Mouse (Mus musculus) CD4-positive naive resting alpha-beta T cell, adult 57 days (primary cell): ENCODE measurements around the gene Rps9. TPM values are rescaled to one million over a fixed set of nuclear protein-coding genes. Genes with fewer than 3 reads are reported as not detected.

ENCODE experiments used
- total RNA-seq: library from RNA; stranded (reverse); gene quantifications from one replicate; pipeline ENCODE4 v1.2.4, GENCODE M21; 2023

The Rps9 gene
- 2,564 TPM for total RNA-seq

DNA sequence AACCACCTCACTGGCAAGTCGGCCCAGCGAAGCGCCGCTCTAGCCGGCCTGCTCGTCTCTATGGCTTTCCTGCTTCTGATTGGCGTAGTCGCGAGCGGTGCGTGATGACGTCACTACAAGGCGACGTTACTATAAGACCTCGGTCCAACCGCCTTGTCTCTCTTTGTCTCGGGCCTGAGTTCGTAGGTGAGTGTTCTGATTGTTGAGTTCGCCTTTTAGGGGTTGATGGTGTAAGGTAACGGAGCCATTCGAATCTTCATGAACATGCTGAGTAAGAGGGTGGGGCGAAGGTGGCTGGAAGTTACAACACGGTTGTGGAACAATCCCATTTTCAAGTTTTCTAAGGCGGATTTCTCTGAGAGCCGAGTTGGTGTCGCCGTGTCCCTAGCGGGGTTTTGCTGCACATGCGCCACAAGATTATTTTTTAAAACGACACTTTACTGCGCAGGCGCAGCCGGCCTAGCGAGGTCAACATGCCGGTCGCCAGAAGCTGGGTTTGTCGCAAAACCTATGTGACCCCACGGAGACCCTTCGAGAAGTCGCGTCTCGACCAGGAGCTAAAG is at the start of gene Rps9:
Gene Rps9, plus strand, starts transcription at position 115 of the 563 bp plus-strand sequence.

DNA sequence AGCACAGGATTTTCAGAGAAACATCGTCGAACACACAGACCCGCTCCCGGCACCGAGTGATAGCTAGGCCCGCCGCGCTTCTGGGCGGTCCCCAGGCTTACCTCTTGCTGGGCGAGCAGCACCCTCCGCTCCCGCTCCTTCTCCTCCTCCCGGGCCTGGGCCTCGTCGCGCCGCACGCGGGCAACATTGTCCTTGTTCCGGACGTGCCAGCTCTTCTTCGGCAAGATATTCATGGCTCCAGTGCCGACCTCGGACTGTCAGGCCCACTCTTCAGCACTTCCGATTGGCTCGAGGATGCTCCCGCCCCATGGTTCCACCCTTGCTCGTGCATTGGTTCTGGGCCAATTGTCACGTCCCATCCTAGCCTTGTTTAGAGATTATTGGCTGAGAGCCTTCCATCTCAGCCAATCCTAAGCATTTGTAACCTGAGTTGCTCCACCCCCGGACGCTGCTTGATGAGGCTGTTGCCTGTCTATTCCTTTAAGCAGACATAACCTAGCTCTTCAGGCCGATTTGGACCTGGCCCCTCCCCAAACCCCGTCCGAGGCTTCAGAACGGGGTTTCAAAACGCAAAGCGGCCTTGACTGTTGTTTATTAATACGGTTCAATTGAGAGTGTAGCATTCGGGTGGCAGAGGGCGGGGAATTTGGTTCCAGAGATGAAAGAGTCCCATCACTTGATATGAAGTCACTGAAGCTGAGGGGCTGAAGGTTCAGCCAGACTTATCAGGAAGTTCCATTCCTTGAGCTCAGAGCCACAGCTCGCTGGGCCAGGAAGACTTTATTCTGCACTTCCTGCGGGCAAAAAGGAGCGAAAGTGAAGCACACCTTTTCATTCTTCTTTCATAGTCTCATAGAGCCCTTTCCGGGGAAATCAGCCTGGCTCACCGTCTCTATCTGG is 38.3 kb upstream of the Rps9 start, which contains the start of gene Leng1:
Gene Leng1, minus strand, starts transcription at position 626 of the 900 bp plus-strand sequence.

DNA sequence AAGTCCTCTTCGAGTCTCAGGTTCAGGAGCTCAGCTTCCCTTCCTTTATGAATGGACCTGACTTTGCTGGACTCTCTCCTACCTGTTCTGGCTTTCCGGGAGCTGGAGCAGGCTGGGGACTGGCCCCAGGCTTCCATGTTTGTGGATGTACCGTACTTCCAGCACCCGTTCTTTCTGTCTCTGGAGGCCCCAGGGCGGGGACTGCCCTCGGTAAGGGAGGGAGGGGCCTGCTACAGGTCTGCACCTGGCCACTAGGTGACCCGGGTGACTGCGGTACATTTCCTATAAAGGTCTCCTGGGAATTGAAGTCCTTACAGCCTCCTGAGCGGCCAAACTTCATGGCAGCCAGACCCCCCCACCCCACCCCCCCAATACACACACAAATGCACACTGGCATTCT is 26.5 kb upstream of the Rps9 start, which contains the start of gene Tmc4:
Gene Tmc4, minus strand, starts transcription at position 212 of the 400 bp plus-strand sequence.

DNA sequence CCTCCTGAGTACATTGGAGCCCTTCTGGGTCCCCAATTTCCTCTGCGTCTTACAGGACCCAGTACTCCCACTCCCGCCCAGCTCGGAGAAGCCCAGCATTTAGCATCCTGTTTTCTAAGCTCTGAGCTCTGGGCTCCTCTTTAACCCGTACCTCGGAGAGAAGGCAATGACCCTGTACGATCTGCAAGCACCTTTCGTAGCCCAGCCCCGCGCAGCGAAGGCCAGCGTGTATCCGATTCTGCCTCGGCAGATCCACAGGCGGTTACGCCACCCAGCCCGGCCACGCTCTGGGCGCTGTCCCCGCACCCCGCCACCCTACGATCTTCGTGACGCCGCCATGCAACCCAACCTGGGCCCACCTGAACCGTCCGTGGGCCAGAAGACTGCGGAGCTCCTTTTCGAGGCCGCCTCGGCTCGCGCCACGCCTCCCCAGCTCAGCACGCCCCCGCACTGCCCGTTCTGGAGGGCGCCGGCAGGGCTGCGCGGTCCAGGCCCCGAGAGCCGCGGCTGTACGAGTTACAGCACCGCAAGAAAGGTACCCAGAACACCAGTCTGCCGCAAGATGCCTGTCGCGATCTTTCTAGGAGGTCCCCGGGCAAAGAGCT is 11.3 kb upstream of the Rps9 start, which contains the start of gene Tsen34:
Gene Tsen34, plus strand, starts transcription at position 482 of the 605 bp plus-strand sequence.

DNA sequence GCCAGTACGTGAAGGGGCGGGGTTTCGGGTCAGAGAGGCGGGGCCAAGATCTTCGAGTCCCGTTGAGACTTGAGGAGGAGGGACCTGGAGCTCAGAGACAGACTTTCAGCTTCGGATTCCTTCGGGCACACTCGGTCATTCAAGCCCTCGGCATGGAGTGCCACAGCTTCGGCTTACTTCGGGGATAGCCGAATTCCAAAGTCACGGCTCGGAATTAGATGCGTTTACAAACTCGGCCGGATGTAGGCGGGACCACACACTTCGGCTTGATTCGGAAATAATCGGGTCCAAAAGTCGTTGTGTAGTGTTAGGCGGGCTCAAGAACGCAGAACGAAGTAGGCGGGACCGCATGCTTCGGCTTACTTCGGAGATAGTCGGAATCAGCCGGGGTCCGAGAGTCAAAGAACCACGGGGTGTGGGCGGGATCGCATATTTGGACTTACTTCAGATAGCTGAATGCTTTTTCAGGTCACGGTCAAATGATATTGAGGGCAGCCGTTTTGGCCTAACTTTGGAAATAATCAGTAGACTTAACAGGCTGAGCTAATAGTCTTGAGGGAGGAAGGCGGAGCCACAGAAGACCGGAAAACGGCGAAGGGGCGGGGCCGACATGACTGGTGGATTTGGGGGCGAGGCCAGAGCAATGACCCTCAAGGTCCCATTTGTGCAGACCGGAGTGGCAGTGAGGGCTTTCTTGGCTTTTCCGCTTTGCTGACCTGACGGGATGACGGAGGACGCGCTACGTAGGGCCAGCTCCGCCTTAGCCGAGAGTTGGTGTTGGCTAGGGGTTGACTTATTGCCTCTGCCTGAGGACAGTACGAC is 10.6 kb upstream of the Rps9 start, which contains the start of gene Mboat7:
Gene Mboat7, minus strand, starts transcription at position 537 of the 822 bp plus-strand sequence.

DNA sequence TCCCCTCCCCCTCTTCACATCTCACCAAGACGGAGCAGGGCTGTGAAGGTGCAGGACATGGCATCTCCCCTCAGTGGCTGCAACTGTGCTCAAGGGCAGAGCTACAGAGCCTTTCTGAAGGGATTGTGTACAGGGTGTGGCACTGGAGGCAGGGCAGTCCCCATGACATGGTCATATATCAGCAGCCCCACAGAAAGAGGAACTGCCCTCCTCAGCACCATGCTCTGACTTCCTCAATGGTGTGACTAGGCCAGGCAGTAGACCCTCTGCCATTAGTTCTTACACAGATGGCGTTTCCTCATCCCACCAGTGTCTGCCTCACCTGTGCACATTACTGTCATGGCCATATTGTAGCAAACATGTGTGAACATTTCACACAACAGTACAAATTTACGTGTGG is 16.5 kb downstream of the Rps9 start, which contains the start of gene Pirb:
Gene Pirb, minus strand, starts transcription at position 124 of the 400 bp plus-strand sequence.

Other genes starting within 250 kb of the Rps9 start
- gene Tarm1, start 201.4 kb upstream of the Rps9 start, total RNA-seq = not detected
- not detected for gene Oscar, start 87.8 kb upstream of the Rps9 start, total RNA-seq
- 346 TPM for gene Ndufa3, start 86.6 kb upstream of the Rps9 start, total RNA-seq
- 24.7 TPM for gene Tfpt, start 74.1 kb upstream of the Rps9 start, total RNA-seq
- 57.1 TPM for gene Prpf31, start 74.0 kb upstream of the Rps9 start, total RNA-seq
- gene Cnot3, start 58.7 kb upstream of the Rps9 start, total RNA-seq = 115 TPM
- 11.1 TPM for gene Leng1, start 38.2 kb upstream of the Rps9 start, total RNA-seq
- gene Tmc4, start 26.4 kb upstream of the Rps9 start, total RNA-seq = 15.1 TPM
- 19.9 TPM for gene Tsen34, start 11.1 kb upstream of the Rps9 start, total RNA-seq
- gene Mboat7, start 10.5 kb upstream of the Rps9 start, total RNA-seq = 73.5 TPM
- 3.1 TPM for gene Pirb, start 16.4 kb downstream of the Rps9 start, total RNA-seq
- not detected for gene Gm15448, start 121.7 kb downstream of the Rps9 start, total RNA-seq
- 0.30 TPM for gene Pira2, start 141.1 kb downstream of the Rps9 start, total RNA-seq
- gene Gm14548, start 194.1 kb downstream of the Rps9 start, total RNA-seq = 0.77 TPM
- gene Lilra6, start 211.5 kb downstream of the Rps9 start, total RNA-seq = 1.2 TPM